Mouse (Mus musculus): ENCODE measurements around the gene Col27a1. TPM values are rescaled to one million over a fixed set of nuclear protein-coding genes. Genes with fewer than 3 reads are reported as not detected.

The Col27a1 gene
- total RNA-seq, 1 experiment from 2014 or later: 11.7 TPM

DNA sequence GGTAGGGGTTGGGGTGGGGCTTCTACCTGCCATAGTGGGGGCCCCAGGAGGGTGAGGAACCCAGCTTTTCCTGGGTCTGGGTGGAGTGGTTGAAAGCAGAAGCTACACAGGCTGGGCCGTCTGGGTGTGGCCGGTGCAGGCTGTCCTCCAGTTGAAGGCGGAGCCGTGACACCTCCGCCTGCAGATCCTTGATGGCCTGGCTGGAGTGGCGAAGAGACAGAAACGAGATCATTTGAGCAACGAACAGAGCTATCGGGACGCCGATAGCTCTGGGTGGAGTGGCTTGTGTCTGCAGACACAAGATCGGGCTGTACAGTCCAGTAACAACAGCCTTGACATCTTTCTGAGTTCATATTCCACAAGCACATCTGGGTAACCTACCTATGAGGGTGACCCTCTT is 160.5 kb downstream of the Col27a1 start:
- no peak for DNase-seq

DNA sequence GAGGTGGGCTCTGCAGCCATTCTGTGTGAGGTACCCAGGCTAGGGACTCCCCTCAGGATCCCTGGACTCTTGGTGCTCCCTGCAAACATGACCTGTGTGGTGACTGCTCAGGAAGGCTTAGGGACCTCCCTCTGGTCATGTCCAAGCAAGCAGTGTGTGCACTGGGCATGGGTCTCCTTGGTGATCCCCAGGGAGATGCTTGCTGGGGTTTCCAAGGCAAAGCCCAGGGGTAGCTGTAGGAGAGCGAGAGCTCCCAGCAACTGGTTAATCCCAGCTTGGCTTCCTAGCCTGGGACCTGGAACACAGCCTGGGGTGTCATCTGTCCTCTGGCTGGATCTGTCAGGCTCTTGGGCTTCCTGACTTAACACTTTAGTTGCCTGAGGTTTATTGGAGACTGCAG is 161.6 kb downstream of the Col27a1 start:
- no peak for DNase-seq

DNA sequence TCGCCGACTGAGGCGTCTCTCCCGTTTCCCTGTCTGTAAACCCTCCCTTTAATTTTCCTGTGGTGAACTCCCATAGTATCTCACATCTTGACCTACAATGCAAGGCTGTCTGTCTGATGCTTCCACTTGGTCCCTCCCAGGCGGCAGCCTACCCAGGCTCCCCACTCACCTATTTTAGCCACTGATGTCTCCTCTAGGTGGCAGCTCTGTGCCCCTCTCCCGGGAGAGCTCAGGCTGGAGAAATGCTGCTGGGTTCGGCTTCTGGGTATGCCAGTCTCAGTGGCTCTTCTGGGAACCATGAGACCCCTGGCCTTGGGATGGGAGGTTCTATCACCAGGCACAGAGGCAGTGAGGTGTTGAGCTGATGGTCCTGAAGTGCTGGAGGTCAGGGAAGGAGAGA is 163.7 kb downstream of the Col27a1 start:
- no peak for DNase-seq

DNA sequence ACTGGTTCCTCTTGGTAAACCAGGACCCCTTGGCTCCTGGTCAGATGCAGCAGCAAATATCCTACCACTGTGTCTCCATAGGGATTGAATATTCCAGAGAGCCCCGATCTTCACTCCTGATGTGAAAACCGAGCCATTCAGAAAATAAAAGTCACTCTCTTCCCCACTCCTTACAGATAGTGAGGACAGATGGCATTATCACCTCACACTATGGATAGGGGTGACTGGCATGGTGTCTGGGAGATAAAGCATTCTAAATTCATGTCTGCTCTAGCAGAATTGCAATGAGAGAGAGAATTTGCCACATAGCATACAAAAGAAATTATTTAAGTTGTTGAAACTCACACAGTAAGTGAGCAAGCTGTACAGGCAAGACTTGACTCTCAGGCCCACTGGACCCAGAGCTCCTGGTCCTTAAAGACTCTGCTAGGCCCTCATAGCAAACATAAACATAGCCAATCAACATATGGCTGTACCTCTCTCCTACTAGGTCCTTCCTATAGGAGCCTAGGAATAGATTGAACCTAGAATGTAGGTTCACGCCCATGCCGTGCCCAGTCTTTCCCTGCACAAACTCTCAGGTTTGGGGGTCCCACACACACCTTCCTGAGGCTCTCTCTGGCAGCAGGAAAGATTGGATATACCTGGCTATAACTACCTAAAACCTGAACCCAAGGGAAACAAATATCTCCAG is 169.0 kb downstream of the Col27a1 start:
- DNase-seq: no peak

DNA sequence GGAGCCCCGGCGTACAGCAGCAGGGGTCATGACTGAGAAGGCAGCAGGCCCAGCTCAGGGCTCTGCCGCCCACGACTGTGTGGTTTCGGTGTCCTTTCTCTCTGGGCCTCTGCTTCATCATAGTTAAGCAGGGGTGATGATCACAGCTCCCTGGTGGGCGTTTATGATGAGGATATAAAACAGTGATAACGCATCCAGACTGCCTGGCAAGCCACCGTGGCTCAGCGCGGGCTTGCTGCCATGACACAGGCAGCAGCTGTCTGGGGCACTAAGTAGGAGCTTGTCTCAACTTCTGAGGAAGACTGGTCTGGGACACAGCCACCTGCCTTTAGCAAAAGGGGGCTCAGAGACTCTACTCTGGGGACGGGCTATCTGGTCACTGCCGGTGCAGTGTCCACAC is 169.7 kb downstream of the Col27a1 start:
- DNase-seq: no peak

DNA sequence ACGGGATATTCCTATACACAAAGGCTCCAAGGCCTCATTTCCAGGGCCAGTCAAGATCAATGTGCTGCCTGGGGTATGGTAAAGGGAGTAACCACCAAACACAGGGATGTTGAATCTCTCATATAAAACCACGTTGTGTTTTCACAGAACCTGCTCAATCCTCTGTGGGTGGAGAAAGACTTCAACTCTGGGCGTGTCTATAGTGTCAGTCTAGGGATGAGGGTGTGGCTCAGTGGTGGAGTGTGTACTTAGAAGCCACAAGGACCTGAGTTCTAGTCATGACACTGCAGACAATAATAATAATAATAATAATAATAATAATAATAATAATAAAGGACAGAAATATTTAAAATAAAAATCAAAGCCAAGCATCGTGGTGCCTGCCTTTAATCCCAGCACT is 170.5 kb downstream of the Col27a1 start:
- DNase-seq: no peak

Small RNAs within 50 kb of the gene (microRNA-seq; reads per million reads assigned to microRNA genes)
- gene Mir455: 1,061 to 2,564 reads per million in 2 experiments

Other genes starting within 250 kb of the Col27a1 start
- gene Zfp618, start 248.4 kb upstream of the Col27a1 start, total RNA-seq (2021): 5.6 and 10.3 TPM in 2 replicates
- 13.7 TPM in 1 of 2 replicates, not detected in the other for gene Ambp, start 59.2 kb upstream of the Col27a1 start, total RNA-seq (2021)
- gene Kif12, start 41.9 kb upstream of the Col27a1 start, total RNA-seq (2021): not detected in 2 replicates
- 28.8 and 42.3 TPM in 2 replicates for gene Orm1, start 130.6 kb downstream of the Col27a1 start, total RNA-seq (2021)
- gene Orm3, start 142.2 kb downstream of the Col27a1 start, total RNA-seq (2021): 9.9 and 10.4 TPM in 2 replicates
- gene Orm2, start 148.4 kb downstream of the Col27a1 start, total RNA-seq (2021): 3.3 and 6.7 TPM in 2 replicates
- 2.7 and 3.8 TPM in 2 replicates for gene Akna, start 189.3 kb downstream of the Col27a1 start, total RNA-seq (2021)